Mouse (Mus musculus) embryo, embryonic 9.5 days (tissue): ENCODE results near the gene Efnb3.

ENCODE experiments used
- DNase-seq: peaks from one replicate; pipeline ENCODE4 v3.0.0-alpha.2; 2017; ENCODE audit errors: extremely low spot score

Gene Efnb3

GRCm38 (mm10) chr11:69510796-69511496 is 49.1 kb downstream of the Efnb3 start:
- peak; percentile 44 for DNase-seq
